Mouse (Mus musculus): ENCODE measurements around the gene Tpst1.
A peak's percentile ranks its signal among the peaks of the same experiment; 100 is the strongest.

- TF ChIP-seq CTCF (IDR thresholded peaks at IDR 0.05; ENCODE audit: borderline replicate concordance, insufficient read depth, low read length) (peak; percentile 75; the same call in 1 of the 2 replicates), POLR2A (IDR thresholded peaks at IDR 0.05; ENCODE audit: low read depth, low read length) (peak; percentile 90)
These were observed 49.2 kb upstream of the Tpst1 start for GRCm38 (mm10) chr5:130023767-130024539.
